Mouse (Mus musculus): ENCODE data around the gene Pdzd3. TPM values are rescaled to one million over a fixed set of nuclear protein-coding genes. Genes with fewer than 3 reads are reported as not detected.
A peak's percentile ranks its signal among the peaks of the same experiment; 100 is the strongest.

Gene Pdzd3
- total RNA-seq, 1 experiment from 2014 or later: not detected

DNA sequence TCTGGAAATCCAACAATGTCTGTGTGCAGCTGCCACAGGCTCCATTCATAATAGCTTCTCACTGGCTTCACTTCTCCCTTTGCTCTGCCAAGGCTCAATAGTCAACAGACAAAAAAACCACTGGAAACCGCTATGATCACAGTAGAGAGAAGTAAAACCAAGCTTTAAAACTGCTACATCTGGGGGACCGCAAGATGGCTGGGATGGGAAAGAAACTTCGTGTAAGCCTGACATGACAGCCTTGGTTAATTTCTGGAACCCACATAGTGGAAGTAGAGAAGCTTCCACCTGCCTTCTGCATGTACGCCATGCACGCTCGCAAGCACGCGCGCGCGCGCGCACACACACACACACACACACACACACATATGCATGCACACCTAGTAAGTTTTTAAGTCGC is 37.7 kb downstream of the Pdzd3 start:
- peak; percentile 95 for ATAC-seq (replicated peaks; ENCODE audit: low read depth, poor library complexity, severe bottlenecking)

DNA sequence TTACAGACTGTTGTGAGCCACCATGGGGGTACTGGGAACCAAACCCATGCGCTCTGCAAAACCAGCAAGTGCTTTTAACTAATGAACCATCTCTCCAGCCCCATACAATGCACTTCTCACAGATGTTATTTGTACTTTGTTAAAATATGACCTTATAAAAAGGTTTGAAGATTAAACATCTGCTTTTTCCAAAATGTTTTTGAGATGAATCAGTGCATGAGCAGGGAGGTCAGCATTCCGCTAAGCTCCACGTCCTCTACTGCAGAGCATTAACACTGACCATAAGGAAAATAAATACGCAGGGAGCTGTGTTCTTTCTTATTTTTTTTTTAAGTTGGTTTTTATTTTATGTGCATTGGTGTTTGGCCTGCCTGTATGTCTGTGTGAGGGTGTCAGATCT is 38.9 kb downstream of the Pdzd3 start:
- no peak for ATAC-seq (replicated peaks; ENCODE audit: low read depth, poor library complexity, severe bottlenecking)

DNA sequence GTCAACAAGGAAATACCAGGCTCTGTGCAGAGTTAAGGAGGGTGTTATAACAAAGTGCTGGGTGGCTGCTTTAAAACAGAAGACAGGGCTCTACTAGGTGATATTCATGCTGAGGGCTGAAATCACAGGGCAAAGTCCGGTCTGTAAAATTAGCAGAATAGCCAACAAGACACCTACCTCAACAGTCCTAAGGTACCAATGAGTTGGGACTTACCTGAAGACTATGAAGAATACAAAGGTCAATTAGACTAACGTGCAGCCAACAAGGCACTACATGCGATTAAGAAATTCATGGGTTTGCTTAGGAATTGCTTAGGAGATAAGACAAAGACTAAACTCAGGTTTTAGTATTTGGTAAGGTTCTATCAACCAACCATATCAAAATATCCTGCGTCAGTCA is 41.9 kb downstream of the Pdzd3 start:
- ATAC-seq (replicated peaks; ENCODE audit: low read depth, poor library complexity, severe bottlenecking): no peak

DNA sequence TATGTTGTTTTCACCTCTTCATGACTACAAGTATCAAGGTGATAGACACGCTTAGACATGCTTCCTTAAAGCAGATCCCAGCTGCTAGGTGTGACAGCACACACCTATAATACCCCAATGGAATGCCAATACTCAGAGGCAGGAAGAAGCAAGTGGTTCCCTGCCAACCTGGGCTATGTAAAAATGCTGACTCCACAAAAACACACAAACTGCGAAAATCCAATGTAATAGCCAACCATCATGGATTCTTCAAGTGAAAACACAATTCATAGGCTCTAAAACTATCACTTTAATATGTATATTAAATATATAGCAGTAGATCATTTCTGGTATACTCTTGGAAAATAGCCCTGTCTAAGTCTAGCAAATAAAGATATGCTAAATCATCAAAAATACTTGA is 43.4 kb downstream of the Pdzd3 start:
- ATAC-seq (replicated peaks; ENCODE audit: low read depth, poor library complexity, severe bottlenecking): no peak

DNA sequence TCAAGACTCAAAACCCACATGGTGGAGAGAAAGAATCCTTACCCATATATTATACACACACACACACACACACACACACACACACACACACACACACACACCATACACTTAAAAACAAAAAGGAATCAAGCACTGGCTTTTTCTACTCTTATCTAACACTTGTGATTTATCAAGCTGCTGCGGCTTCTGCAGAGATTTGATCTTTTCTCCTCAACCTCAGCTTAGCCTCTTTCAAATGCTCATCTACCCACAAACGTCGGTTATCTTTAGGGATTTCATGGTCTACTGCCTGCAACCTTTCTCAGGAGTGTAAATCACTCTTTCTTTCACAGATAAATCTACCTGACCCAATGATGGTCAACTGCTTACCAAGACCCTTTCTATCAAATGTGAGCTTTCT is 50.8 kb downstream of the Pdzd3 start:
- no peak for ATAC-seq (replicated peaks; ENCODE audit: low read depth, poor library complexity, severe bottlenecking)

DNA sequence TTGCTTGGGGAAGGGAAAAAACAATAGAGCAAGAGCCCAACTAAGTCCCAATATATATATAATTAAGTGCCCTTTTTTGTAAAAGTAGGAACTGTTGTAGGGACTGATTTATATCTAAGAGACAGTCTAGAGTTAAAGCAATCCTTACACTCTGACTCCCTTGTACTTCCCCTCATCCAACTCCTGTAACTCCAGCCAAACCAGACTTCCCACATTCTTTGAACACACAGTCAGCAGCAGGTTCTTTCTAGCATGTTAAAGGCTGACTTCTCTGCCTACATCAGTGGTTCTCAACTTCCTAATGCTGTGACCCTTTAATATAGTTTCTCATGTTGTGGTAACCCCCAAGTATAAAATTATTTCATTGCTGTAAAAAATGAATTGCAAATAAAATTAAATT is 51.7 kb downstream of the Pdzd3 start:
- ATAC-seq (replicated peaks; ENCODE audit: low read depth, poor library complexity, severe bottlenecking): no peak

DNA sequence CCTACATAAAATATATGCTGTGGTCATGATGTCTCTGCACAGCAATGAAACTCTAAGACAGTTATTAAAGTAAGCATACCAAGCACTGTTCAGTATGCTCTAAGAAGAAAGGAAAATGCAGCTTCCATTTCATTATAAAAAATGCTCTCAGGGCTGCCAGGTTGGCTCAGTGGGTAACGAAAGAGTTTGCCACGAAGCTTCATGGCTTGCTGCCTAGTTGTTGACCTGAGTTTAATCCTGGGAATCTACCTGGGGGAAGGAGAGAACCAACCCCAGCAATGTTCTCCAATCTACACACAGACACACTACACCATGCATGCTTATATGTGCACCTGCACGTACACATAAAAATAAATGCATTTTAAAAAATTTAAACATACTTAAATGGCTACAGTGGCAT is 52.1 kb downstream of the Pdzd3 start:
- ATAC-seq (replicated peaks; ENCODE audit: low read depth, poor library complexity, severe bottlenecking): no peak

Other genes starting within 250 kb of the Pdzd3 start
- 0.78 and 4.3 TPM in 2 replicates for gene Thy1, start 208.1 kb downstream of the Pdzd3 start, total RNA-seq (2017)
- gene Usp2, start 184.4 kb downstream of the Pdzd3 start, total RNA-seq (2017): 3.8 and 5.0 TPM in 2 replicates
- gene Mfrp, start 149.7 kb downstream of the Pdzd3 start, total RNA-seq (2017): not detected in 2 replicates
- gene C1qtnf5, start 144.2 kb downstream of the Pdzd3 start, total RNA-seq (2017): not detected in 2 replicates
- gene Gm49380, start 138.0 kb downstream of the Pdzd3 start, total RNA-seq (2017): not detected in 2 replicates
- 19.3 and 21.8 TPM in 2 replicates for gene Rnf26, start 138.0 kb downstream of the Pdzd3 start, total RNA-seq (2017)
- gene Mcam, start 117.0 kb downstream of the Pdzd3 start, total RNA-seq (2017): 0.15 and 2.6 TPM in 2 replicates
- 27.7 and 32.7 TPM in 2 replicates for gene Cbl, start 17.4 kb downstream of the Pdzd3 start, total RNA-seq (2017)
- not detected in 2 replicates for gene Ccdc153, start 10.8 kb downstream of the Pdzd3 start, total RNA-seq (2017)
- gene Nlrx1, start 17.1 kb upstream of the Pdzd3 start, total RNA-seq (2017): 1.6 and 3.4 TPM in 2 replicates
- gene Abcg4, start 37.1 kb upstream of the Pdzd3 start, total RNA-seq (2017): 4.2 and 4.8 TPM in 2 replicates
- 10.6 and 12.1 TPM in 2 replicates for gene Hinfp, start 54.2 kb upstream of the Pdzd3 start, total RNA-seq (2017)
- gene C2cd2l, start 68.8 kb upstream of the Pdzd3 start, total RNA-seq (2017): 2.1 and 4.4 TPM in 2 replicates
- gene Dpagt1, start 74.5 kb upstream of the Pdzd3 start, total RNA-seq (2017): 10.6 and 14.2 TPM in 2 replicates
- 286 and 311 TPM in 2 replicates for gene H2afx, start 83.2 kb upstream of the Pdzd3 start, total RNA-seq (2017)
- gene Hmbs, start 92.8 kb upstream of the Pdzd3 start, total RNA-seq (2017): 71.4 and 73.7 TPM in 2 replicates
- 16.9 and 18.6 TPM in 2 replicates for gene Vps11, start 110.2 kb upstream of the Pdzd3 start, total RNA-seq (2017)
- 90.4 and 99.1 TPM in 2 replicates for gene Hyou1, start 128.0 kb upstream of the Pdzd3 start, total RNA-seq (2017)
- 15.7 and 26.1 TPM in 2 replicates for gene Slc37a4, start 145.4 kb upstream of the Pdzd3 start, total RNA-seq (2017)
- gene Rps25, start 155.7 kb upstream of the Pdzd3 start, total RNA-seq (2017): 2,354 and 2,766 TPM in 2 replicates
- 29.5 and 39.8 TPM in 2 replicates for gene Trappc4, start 156.1 kb upstream of the Pdzd3 start, total RNA-seq (2017)
- 18.8 and 35.2 TPM in 2 replicates for gene Ccdc84, start 167.1 kb upstream of the Pdzd3 start, total RNA-seq (2017)
- gene Foxr1, start 189.7 kb upstream of the Pdzd3 start, total RNA-seq (2017): not detected in 2 replicates
- gene Upk2, start 203.5 kb upstream of the Pdzd3 start, total RNA-seq (2017): not detected in 2 replicates
- 3.1 and 5.7 TPM in 2 replicates for gene Bcl9l, start 231.4 kb upstream of the Pdzd3 start, total RNA-seq (2017)

Measured in common myeloid progenitor, adult 5-6 weeks (primary cell).